ENCODE assay signal across 34 mouse cellular contexts in genomic region chr7:24327281-24327975, GRCm38 (mm10). TPM values are rescaled to one million over a fixed set of nuclear protein-coding genes. Genes with fewer than 3 reads are reported as not detected.
DNase-seq lines count a peak whose midpoint lies in the region; ATAC-seq and TF ChIP-seq lines count a peak whose summit lies in the region.
"Had no signal": no experiment of that assay in that cellular context is flagged by ENCODE, and none has a peak within 500 bp of the region (broad histone marks: within the 10 kb centered on the region; RNA-seq: fewer than 3 reads in every experiment).

No protein-coding gene starts in this region.

- no peak for TF ChIP-seq CTCF in lung, adult 2 months (IDR thresholded peaks at IDR 0.05; ENCODE audit: insufficient read depth, low read length)

- ATAC-seq in stomach, embryonic 15.5 days (ENCODE audit: insufficient read depth, low FRiP score, low read depth): peak; percentile 56; the same call in 1 of the 2 replicates
- ATAC-seq: CD4-positive, CD25-positive, alpha-beta regulatory T cell, adult 4 months had no signal

- no peaks in the 10 kb centered on the region for H3K9me3 ChIP-seq in stomach, embryonic 15.5 days
- H3K9me3 ChIP-seq: heart, embryonic 10.5 days; hindbrain, embryonic 15.5 days; limb, embryonic 15.5 days; liver, embryonic 15.5 days had no signal

- no peaks in the 10 kb centered on the region for H3K4me1 ChIP-seq in lung, adult 2 months (ENCODE audit: control insufficient read depth, insufficient read depth, low read length)
- 0 out of 2 replicates have a peak, but pooled peaks cover 6% of the 10 kb centered on the region for H3K4me1 ChIP-seq in stomach, embryonic 15.5 days
- H3K4me1 ChIP-seq: embryonic facial prominence, embryonic 12.5 days; heart, embryonic 10.5 days; liver, embryonic 15.5 days had no signal

- no peak overlapping the region for H3K4me2 ChIP-seq in stomach, embryonic 15.5 days
- H3K4me2 ChIP-seq: embryonic facial prominence, embryonic 12.5 days; limb, embryonic 15.5 days; liver, embryonic 15.5 days had no signal

- no peaks in the 10 kb centered on the region for H3K27me3 ChIP-seq in stomach, embryonic 15.5 days (replicated peaks)
- H3K27me3 ChIP-seq: embryonic facial prominence, embryonic 12.5 days; hindbrain, embryonic 15.5 days; limb, embryonic 15.5 days had no signal

- DNase-seq in fat pad, adult 2 months (ENCODE audit: extremely low read depth, low read depth, low spot score): peak; percentile 40
- DNase-seq in lung, adult 2 months: peak; percentile 22
- peak; percentile 66 for DNase-seq in lung, postnatal 25 days (ENCODE audit: low spot score)
- no peak for DNase-seq in retina, embryonic 14.5 days (ENCODE audit: low spot score)
- DNase-seq in frontal cortex, adult 2 months (ENCODE audit: extremely low spot score in 1 of 2, low spot score in 1 of 2): no peak
- no peak for DNase-seq in right cerebral cortex, postnatal 4 days
- DNase-seq in layer of hippocampus, postnatal 36 days: no peak
- DNase-seq: cerebellum, adult 11-12 months; cerebellum, postnatal 14 days; gastrocnemius, adult 2 months; kidney, postnatal 36 days; spleen, adult 18-20 months; thymus, adult 18-20 months; thymus, postnatal 36 days had no signal

- H3K27ac ChIP-seq in stomach, embryonic 15.5 days: no peak overlapping the region
- H3K27ac ChIP-seq: embryonic facial prominence, embryonic 12.5 days; forebrain, embryonic 12.5 days; gastrocnemius, adult 2 months; heart, embryonic 10.5 days; hindbrain, embryonic 15.5 days; limb, embryonic 15.5 days; liver, embryonic 15.5 days had no signal

- TF ChIP-seq POLR2A in lung, adult 2 months (IDR thresholded peaks at IDR 0.05; ENCODE audit: borderline replicate concordance, extremely low read depth, low read depth, low read length): no peak

- no peak overlapping the region for H3K9ac ChIP-seq in stomach, embryonic 15.5 days
- H3K9ac ChIP-seq: embryonic facial prominence, embryonic 12.5 days; forebrain, embryonic 12.5 days; hindbrain, embryonic 15.5 days; limb, embryonic 15.5 days; liver, embryonic 15.5 days had no signal

- H3K4me3 ChIP-seq in lung, adult 2 months (replicated peaks; ENCODE audit: extremely low read depth, low read depth, low read length): no peak overlapping the region
- no peak overlapping the region for H3K4me3 ChIP-seq in stomach, embryonic 15.5 days (replicated peaks)
- H3K4me3 ChIP-seq: embryonic facial prominence, embryonic 12.5 days; forebrain, embryonic 12.5 days; gastrocnemius, adult 2 months; heart, embryonic 10.5 days; hindbrain, embryonic 15.5 days; limb, embryonic 15.5 days; liver, embryonic 15.5 days had no signal

- no peaks in the 10 kb centered on the region for H3K36me3 ChIP-seq in stomach, embryonic 15.5 days
- H3K36me3 ChIP-seq: embryonic facial prominence, embryonic 12.5 days; forebrain, embryonic 12.5 days; heart, embryonic 10.5 days; hindbrain, embryonic 15.5 days; limb, embryonic 15.5 days; liver, embryonic 15.5 days had no signal

- WGBS in lung, adult 2 months: 60% methylated on average over 14 of the region's 14 CpGs
- WGBS in stomach, embryonic 15.5 days: 72% methylated on average over 14 of the region's 14 CpGs

RNA-seq across cellular contexts. Expression of gene Tescl, which starts 6.3 kb away (rescaled TPM):
- polyA plus RNA-seq in lung, adult 2 months (2012; rRNA removed): 0.58 and 2.0 TPM in 2 replicates
- 0.15 TPM in 1 of 2 replicates, not detected in the other for polyA plus RNA-seq in stomach, embryonic 15.5 days (2015; fragmentation: Nextera tagmentation; extraction: Ambion mirVana)
- polyA plus RNA-seq in frontal cortex, adult 2 months (2012; rRNA removed): not detected in 2 replicates
- total RNA-seq in layer of hippocampus, postnatal 36 days (2021): not detected
- total RNA-seq: gastrocnemius, adult 2 months; granulocyte monocyte progenitor cell, adult 5-6 weeks; hematopoietic stem cell, adult 5-6 weeks; left cerebral cortex, adult 18-20 months; left cerebral cortex, postnatal 36 days; megakaryocyte-erythroid progenitor cell, adult 5-6 weeks; midbrain, postnatal 0 days had no signal
- polyA plus RNA-seq: CD4-positive, CD25-positive, alpha-beta regulatory T cell, adult 4 months; forebrain, embryonic 12.5 days; heart, embryonic 10.5 days; intestine, embryonic 14.5 days; limb, embryonic 15.5 days; liver, embryonic 15.5 days had no signal

RNA-seq across cellular contexts. Expression of gene Zfp94, which starts 11.0 kb away (rescaled TPM):
- polyA plus RNA-seq in lung, adult 2 months (2012; rRNA removed): 3.9 and 9.0 TPM in 2 replicates
- polyA plus RNA-seq in stomach, embryonic 15.5 days (2015; fragmentation: Nextera tagmentation; extraction: Ambion mirVana): 9.3 and 11.1 TPM in 2 replicates
- polyA plus RNA-seq in frontal cortex, adult 2 months (2012; rRNA removed): 20.3 and 21.0 TPM in 2 replicates
- 10 to 100 TPM; 12.2 to 14.8 TPM for total RNA-seq in layer of hippocampus, postnatal 36 days (2021)

RNA-seq across cellular contexts. Expression of gene Lypd5, which starts 21.6 kb away (rescaled TPM):
- polyA plus RNA-seq in lung, adult 2 months (2012; rRNA removed): 32.1 TPM in 1 of 2 replicates, not detected in the other
- polyA plus RNA-seq in stomach, embryonic 15.5 days (2015; fragmentation: Nextera tagmentation; extraction: Ambion mirVana): 0.26 and 3.0 TPM in 2 replicates
- polyA plus RNA-seq in frontal cortex, adult 2 months (2012; rRNA removed): 0.04 TPM in 1 of 2 replicates, not detected in the other
- total RNA-seq in layer of hippocampus, postnatal 36 days (2021): not detected
- total RNA-seq: adrenal gland, adult 18-20 months; adrenal gland, postnatal 4 days; gastrocnemius, adult 2 months; granulocyte monocyte progenitor cell, adult 5-6 weeks; hematopoietic stem cell, adult 5-6 weeks; left cerebral cortex, adult 18-20 months; left cerebral cortex, postnatal 36 days; megakaryocyte-erythroid progenitor cell, adult 5-6 weeks had no signal
- polyA plus RNA-seq: embryonic facial prominence, embryonic 12.5 days; forebrain, embryonic 12.5 days; heart, embryonic 10.5 days; heart, postnatal 0 days; hindbrain, embryonic 15.5 days; intestine, embryonic 14.5 days; kidney, embryonic 14.5 days; liver, embryonic 15.5 days; midbrain, postnatal 0 days; neural tube, embryonic 14.5 days had no signal

RNA-seq across cellular contexts. Expression of gene Zfp61, which starts 26.4 kb away (rescaled TPM):
- polyA plus RNA-seq in lung, adult 2 months (2012; rRNA removed): 5.1 and 8.7 TPM in 2 replicates
- polyA plus RNA-seq in stomach, embryonic 15.5 days (2015; fragmentation: Nextera tagmentation; extraction: Ambion mirVana): 29.6 and 31.3 TPM in 2 replicates
- 27.5 and 28.7 TPM in 2 replicates for polyA plus RNA-seq in frontal cortex, adult 2 months (2012; rRNA removed)
- total RNA-seq in layer of hippocampus, postnatal 36 days (2021): 10 to 100 TPM; 23.6 to 25.6 TPM

RNA-seq across cellular contexts. Expression of gene Kcnn4, which starts 42.6 kb away (rescaled TPM):
- polyA plus RNA-seq in lung, adult 2 months (2012; rRNA removed): 9.0 and 11.3 TPM in 2 replicates
- 7.1 and 14.4 TPM in 2 replicates for polyA plus RNA-seq in stomach, embryonic 15.5 days (2015; fragmentation: Nextera tagmentation; extraction: Ambion mirVana)
- polyA plus RNA-seq in frontal cortex, adult 2 months (2012; rRNA removed): 2.4 and 3.0 TPM in 2 replicates
- under 1 TPM; 0.17 to 0.48 TPM for total RNA-seq in layer of hippocampus, postnatal 36 days (2021)

Comparison
In these comparisons a context has a peak if more than half of its experiments do, and no peak if none do; other contexts are left out.
1. DNase-seq: peak in fat pad, adult 2 months (single experiment), lung, adult 2 months (single experiment) and lung, postnatal 25 days (single experiment); none in retina, embryonic 14.5 days (single experiment), frontal cortex, adult 2 months (0 of 2), right cerebral cortex, postnatal 4 days (single experiment) and layer of hippocampus, postnatal 36 days (0 of 2).